Mouse (Mus musculus) layer of hippocampus, adult 18-20 months (tissue): ENCODE measurements around the gene Rpia. TPM values are rescaled to one million over a fixed set of nuclear protein-coding genes. Genes with fewer than 3 reads are reported as not detected.
A peak's percentile ranks its signal among the peaks of the same experiment; 100 is the strongest.
"Not testable (repeated sequence)": the region's sequence is repeated elsewhere in the genome, so short reads cannot be mapped to it uniquely, and the experiment has no call there.

Experiments
- DNase-seq, 2 experiments: peaks; one replicate each; pipeline ENCODE4 v3.0.0; 2022; ENCODE audit warnings: low spot score in 2 of 2
- long read RNA-seq: library from polyadenylated mRNA; stranded (forward); transcript quantifications from one replicate; pipeline ENCODE4 v2.0.0, GENCODE M21; 2021
- total RNA-seq, 2 experiments: library from RNA; stranded (reverse); gene quantifications; 2 replicates each; pipeline ENCODE4 v1.2.3; 2021

The Rpia gene
- total RNA-seq, result 10 to 100 TPM; 12.9 to 13.4 TPM
- long read RNA-seq, partial matches to known transcripts, result 0 of 1 reads
- long read RNA-seq, other reads (novel, unspliced or antisense), result 1 of 1 reads

- peak; percentile 96 to 99 for DNase-seq
Measured at GRCm38 (mm10) chr6:70791824-70792535, at the start of gene Rpia. TSS of gene Rpia (minus strand) at chr6:70792232.

- no peak for DNase-seq
Measured at GRCm38 (mm10) chr6:70840281-70840680, 48.2 kb upstream of the Rpia start.

- DNase-seq, result no peak
Measured at GRCm38 (mm10) chr6:70838532-70838931, 46.5 kb upstream of the Rpia start.

- DNase-seq, result no peak
Measured at GRCm38 (mm10) chr6:70837297-70837696, 45.3 kb upstream of the Rpia start.

- no peak for DNase-seq
Measured at GRCm38 (mm10) chr6:70831179-70831839, 39.3 kb upstream of the Rpia start.

- no peak for DNase-seq
Measured at GRCm38 (mm10) chr6:70830552-70830951, 38.5 kb upstream of the Rpia start.

GRCm38 (mm10) chr6:70829451-70829850 lies 37.4 kb upstream of the Rpia start:
- DNase-seq, result no peak

DNA sequence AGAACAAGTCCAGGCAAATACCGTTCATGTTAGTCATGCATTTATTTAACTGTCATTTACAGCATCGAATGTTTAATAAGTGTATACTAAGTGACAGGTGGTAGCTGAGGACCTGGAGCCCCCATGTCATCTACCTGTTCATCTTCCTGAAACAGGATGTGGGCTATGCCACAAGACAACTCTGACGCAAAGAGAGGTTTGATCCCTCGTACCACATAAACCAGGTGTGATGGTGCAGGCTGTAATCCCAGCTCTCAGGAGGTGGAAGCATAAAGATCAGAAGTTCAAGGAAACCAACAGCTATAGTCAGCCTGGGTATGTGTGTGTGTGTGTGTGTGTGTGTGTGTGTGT lies 32.9 kb upstream of the Rpia start:
- no peak for DNase-seq

GRCm38 (mm10) chr6:70824085-70824986 lies 32.3 kb upstream of the Rpia start:
- DNase-seq, result peak; percentile 64 to 85

- not testable (repeated sequence) for DNase-seq
Measured at GRCm38 (mm10) chr6:70823277-70823676, 31.2 kb upstream of the Rpia start.

- no peak for DNase-seq
Measured at GRCm38 (mm10) chr6:70822386-70822910, 30.4 kb upstream of the Rpia start.

DNA sequence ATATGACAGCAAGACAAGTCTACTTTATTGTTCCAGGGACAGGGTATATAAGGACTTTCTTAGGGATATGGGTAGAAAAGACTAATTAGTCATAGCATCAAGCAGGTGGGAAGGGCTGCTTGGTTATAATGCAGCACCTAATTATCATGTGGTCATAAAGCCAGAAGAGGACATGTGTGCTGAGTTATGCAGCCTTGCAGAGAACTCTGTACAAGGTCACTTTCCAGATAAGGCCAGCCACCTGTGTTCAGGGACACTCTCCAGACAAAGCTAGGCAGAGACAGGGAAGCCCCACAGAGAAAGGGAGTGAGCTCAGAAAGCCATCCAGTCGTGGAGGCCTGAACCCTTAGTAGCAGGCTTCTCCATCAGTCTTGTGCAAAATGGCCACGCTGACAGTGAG lies 29.5 kb upstream of the Rpia start:
- no peak for DNase-seq

GRCm38 (mm10) chr6:70815471-70815870 lies 23.4 kb upstream of the Rpia start:
- no peak for DNase-seq

- DNase-seq, result no peak
Measured at GRCm38 (mm10) chr6:70814629-70814950, 22.6 kb upstream of the Rpia start.

DNA sequence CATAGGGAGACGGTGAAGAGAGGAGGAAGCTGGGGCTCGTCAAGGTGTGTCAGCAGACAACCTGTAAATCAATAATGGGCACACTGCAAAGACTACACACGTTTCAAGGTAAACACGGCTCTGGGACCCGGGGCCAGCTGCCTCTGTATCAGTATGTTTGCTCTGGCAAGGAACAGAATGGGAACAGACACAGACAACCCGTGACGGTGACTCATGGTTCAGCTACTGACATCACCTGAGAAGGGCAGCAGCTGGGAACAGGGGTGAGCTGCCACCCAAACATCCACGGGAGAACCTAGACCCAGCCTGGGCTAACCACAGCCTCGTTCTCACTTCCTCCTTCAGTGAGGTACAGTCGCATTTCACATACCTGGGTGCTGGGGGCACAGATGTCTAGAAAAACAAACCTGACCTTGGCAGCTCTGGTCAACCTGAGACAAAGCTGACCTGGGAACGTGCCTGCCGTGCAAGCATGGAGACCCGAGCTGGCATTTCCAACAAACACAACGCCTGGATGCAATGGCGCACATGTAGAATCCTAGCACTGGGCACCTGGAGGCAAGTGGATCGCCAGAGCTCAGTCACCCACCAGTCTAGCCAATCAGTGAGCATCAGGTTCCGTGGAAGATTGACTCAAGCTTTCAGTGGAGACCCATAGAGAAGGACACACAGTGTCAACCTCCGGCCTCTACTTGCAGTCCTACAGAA lies 22.0 kb upstream of the Rpia start:
- DNase-seq, result no peak

- no peak for DNase-seq
Measured at GRCm38 (mm10) chr6:70812526-70812895, 20.5 kb upstream of the Rpia start.

GRCm38 (mm10) chr6:70811557-70812525 lies 19.8 kb upstream of the Rpia start:
- peak; percentile 71 to 91 for DNase-seq

DNA sequence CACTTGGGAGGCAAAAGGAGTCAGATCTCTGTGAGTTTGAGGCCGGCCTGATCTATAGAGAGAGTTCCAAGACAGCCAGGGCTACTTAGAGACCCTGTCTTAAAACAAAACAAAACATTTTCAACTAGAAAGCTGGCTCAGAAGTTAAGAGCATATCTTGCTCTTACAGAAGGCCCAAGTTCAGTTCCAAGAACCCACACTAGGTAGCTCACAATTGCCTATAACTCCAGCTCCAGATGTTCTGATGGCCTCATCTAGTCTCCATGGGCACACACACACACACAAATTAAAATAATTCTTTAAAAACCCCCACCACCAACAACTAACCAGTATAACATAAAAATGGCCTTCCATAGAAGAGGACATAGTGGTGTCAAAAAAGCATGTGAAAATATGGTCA lies 18.5 kb upstream of the Rpia start:
- no peak for DNase-seq

- no peak for DNase-seq
Measured at GRCm38 (mm10) chr6:70806514-70806912, 14.5 kb upstream of the Rpia start.
